Mouse (Mus musculus): ENCODE measurements around the gene Prkd2. TPM values are rescaled to one million over a fixed set of nuclear protein-coding genes. Genes with fewer than 3 reads are reported as not detected.
A peak's percentile ranks its signal among the peaks of the same experiment; 100 is the strongest.

Prkd2 gene
- total and polyA plus RNA-seq, 3 experiments: 3.9 to 23.6 (median 22.4) TPM

GRCm38 (mm10) chr7:16816078-16816474 lies 26.6 kb upstream of the Prkd2 start:
- peak; percentile 94 for DNase-seq (ENCODE audit: low spot score)
- Histone ChIP-seq H3K4me1 (ENCODE audit: insufficient read depth, low read depth, low read length) (peaks cover 58% of the 10 kb centered on the region), H3K9me3 (replicated peaks) (peaks cover 5% of the 10 kb centered on the region), H3K27me3 (ENCODE audit: insufficient read depth, low read length) (no peaks in the 10 kb centered on the region), H3K4me3 (ENCODE audit: low read depth, low read length) (peak overlapping the region; percentile 80), H3K36me3 (replicated peaks) (peaks cover 73% of the 10 kb centered on the region)
- no peak for ATAC-seq (ENCODE audit: extremely low read depth, insufficient number of reproducible peaks, low FRiP score, poor library complexity, severe bottlenecking)
- TF ChIP-seq TAL1 (conservative IDR thresholded peaks at IDR 0.05; ENCODE audit: low read depth, low read length): no peak
- no peak for TF ChIP-seq POLR2AphosphoS5 (IDR thresholded peaks at IDR 0.05; ENCODE audit: insufficient replicate concordance, low read depth, low read length)
- TF ChIP-seq GATA1 (IDR thresholded peaks at IDR 0.05; ENCODE audit: borderline replicate concordance, low read length): no peak
- no peak for TF ChIP-seq CTCF (IDR thresholded peaks at IDR 0.05; ENCODE audit: low read depth, low read length)
- no peak for TF ChIP-seq GATA2 (IDR thresholded peaks at IDR 0.05; ENCODE audit: borderline replicate concordance, low read depth, low read length)

- H3K4me1 ChIP-seq (ENCODE audit: insufficient read depth, low read depth, low read length): peaks cover 63% of the 10 kb centered on the region
- no peak for ATAC-seq (ENCODE audit: extremely low read depth, insufficient number of reproducible peaks, low FRiP score, poor library complexity, severe bottlenecking)
- H3K36me3 ChIP-seq (replicated peaks): peaks cover 73% of the 10 kb centered on the region
- no peak for TF ChIP-seq CTCF (IDR thresholded peaks at IDR 0.05; ENCODE audit: low read depth, low read length)
- no peak for TF ChIP-seq POLR2AphosphoS5 (IDR thresholded peaks at IDR 0.05; ENCODE audit: insufficient replicate concordance, low read depth, low read length)
- TF ChIP-seq GATA1 (IDR thresholded peaks at IDR 0.05; ENCODE audit: borderline replicate concordance, low read length): no peak
- no peak for TF ChIP-seq GATA2 (IDR thresholded peaks at IDR 0.05; ENCODE audit: borderline replicate concordance, low read depth, low read length)
- TF ChIP-seq TAL1 (conservative IDR thresholded peaks at IDR 0.05; ENCODE audit: low read depth, low read length): no peak
- peak within 1 kb of the TSS; percentile 80 for H3K4me3 ChIP-seq (ENCODE audit: low read depth, low read length)
- H3K27me3 ChIP-seq (ENCODE audit: insufficient read depth, low read length): no peaks in the 10 kb centered on the region
- peak; percentile 66 for DNase-seq (ENCODE audit: low spot score)
- no peaks in the 10 kb centered on the region for H3K9me3 ChIP-seq (replicated peaks)
Observed at GRCm38 (mm10) chr7:16816475-16817122, 26.1 kb upstream of the Prkd2 start, which contains the start of gene Fkrp. Gene Fkrp, minus strand, starts transcription at chr7:16816732.

GRCm38 (mm10) chr7:16817693-16818092 lies 25.0 kb upstream of the Prkd2 start:
- no peak for TF ChIP-seq CTCF (IDR thresholded peaks at IDR 0.05; ENCODE audit: low read depth, low read length)
- ATAC-seq (ENCODE audit: extremely low read depth, insufficient number of reproducible peaks, low FRiP score, poor library complexity, severe bottlenecking): no peak
- Histone ChIP-seq H3K4me3 (ENCODE audit: low read depth, low read length) (peak overlapping the region; percentile 80; the same call in 1 of the 2 replicates), H3K36me3 (replicated peaks) (peaks cover 73% of the 10 kb centered on the region), H3K4me1 (ENCODE audit: insufficient read depth, low read depth, low read length) (peaks cover 67% of the 10 kb centered on the region), H3K27me3 (ENCODE audit: insufficient read depth, low read length) (no peaks in the 10 kb centered on the region), H3K9me3 (replicated peaks) (no peaks in the 10 kb centered on the region)
- no peak for DNase-seq (ENCODE audit: low spot score)

- Histone ChIP-seq H3K4me3 (ENCODE audit: low read depth, low read length) (no peak overlapping the region), H3K27me3 (ENCODE audit: insufficient read depth, low read length) (no peaks in the 10 kb centered on the region), H3K9me3 (replicated peaks) (no peaks in the 10 kb centered on the region), H3K36me3 (replicated peaks) (peaks cover 73% of the 10 kb centered on the region), H3K4me1 (ENCODE audit: insufficient read depth, low read depth, low read length) (peaks cover 68% of the 10 kb centered on the region)
- ATAC-seq (ENCODE audit: extremely low read depth, insufficient number of reproducible peaks, low FRiP score, poor library complexity, severe bottlenecking): peak; percentile 9; the same call in 1 of the 2 replicates
- TF ChIP-seq GATA1 (IDR thresholded peaks at IDR 0.05; ENCODE audit: borderline replicate concordance, low read length) (no peak), GATA2 (IDR thresholded peaks at IDR 0.05; ENCODE audit: borderline replicate concordance, low read depth, low read length) (no peak), POLR2AphosphoS5 (IDR thresholded peaks at IDR 0.05; ENCODE audit: insufficient replicate concordance, low read depth, low read length) (no peak), CTCF (IDR thresholded peaks at IDR 0.05; ENCODE audit: low read depth, low read length) (no peak), TAL1 (conservative IDR thresholded peaks at IDR 0.05; ENCODE audit: low read depth, low read length) (no peak)
- DNase-seq (ENCODE audit: low spot score): no peak
Observed at GRCm38 (mm10) chr7:16819794-16820193, 22.9 kb upstream of the Prkd2 start.

GRCm38 (mm10) chr7:16820271-16820763 lies 22.4 kb upstream of the Prkd2 start:
- H3K9me3 ChIP-seq (replicated peaks): no peaks in the 10 kb centered on the region
- peaks cover 73% of the 10 kb centered on the region for H3K36me3 ChIP-seq (replicated peaks)
- no peak for ATAC-seq (ENCODE audit: extremely low read depth, insufficient number of reproducible peaks, low FRiP score, poor library complexity, severe bottlenecking)
- no peak for DNase-seq (ENCODE audit: low spot score)
- peaks cover 64% of the 10 kb centered on the region for H3K4me1 ChIP-seq (ENCODE audit: insufficient read depth, low read depth, low read length)
- no peaks in the 10 kb centered on the region for H3K27me3 ChIP-seq (ENCODE audit: insufficient read depth, low read length)
- H3K4me3 ChIP-seq (ENCODE audit: low read depth, low read length): no peak overlapping the region
- TF ChIP-seq POLR2AphosphoS5 (IDR thresholded peaks at IDR 0.05; ENCODE audit: insufficient replicate concordance, low read depth, low read length) (no peak), CTCF (IDR thresholded peaks at IDR 0.05; ENCODE audit: low read depth, low read length) (no peak), TAL1 (conservative IDR thresholded peaks at IDR 0.05; ENCODE audit: low read depth, low read length) (no peak), GATA1 (IDR thresholded peaks at IDR 0.05; ENCODE audit: borderline replicate concordance, low read length) (no peak), GATA2 (IDR thresholded peaks at IDR 0.05; ENCODE audit: borderline replicate concordance, low read depth, low read length) (no peak)

GRCm38 (mm10) chr7:16821091-16821490 lies 21.6 kb upstream of the Prkd2 start:
- H3K9me3 ChIP-seq (replicated peaks): no peaks in the 10 kb centered on the region
- no peaks in the 10 kb centered on the region for H3K27me3 ChIP-seq (ENCODE audit: insufficient read depth, low read length)
- ATAC-seq (ENCODE audit: extremely low read depth, insufficient number of reproducible peaks, low FRiP score, poor library complexity, severe bottlenecking) (no peak), DNase-seq (ENCODE audit: low spot score) (no peak)
- TF ChIP-seq CTCF (IDR thresholded peaks at IDR 0.05; ENCODE audit: low read depth, low read length) (no peak), TAL1 (conservative IDR thresholded peaks at IDR 0.05; ENCODE audit: low read depth, low read length) (no peak), GATA2 (IDR thresholded peaks at IDR 0.05; ENCODE audit: borderline replicate concordance, low read depth, low read length) (no peak), GATA1 (IDR thresholded peaks at IDR 0.05; ENCODE audit: borderline replicate concordance, low read length) (no peak), POLR2AphosphoS5 (IDR thresholded peaks at IDR 0.05; ENCODE audit: insufficient replicate concordance, low read depth, low read length) (no peak)
- H3K4me1 ChIP-seq (ENCODE audit: insufficient read depth, low read depth, low read length): peaks cover 64% of the 10 kb centered on the region
- peaks cover 79% of the 10 kb centered on the region for H3K36me3 ChIP-seq (replicated peaks)
- H3K4me3 ChIP-seq (ENCODE audit: low read depth, low read length): no peak overlapping the region

Measured in G1E (cell line).